Mouse (Mus musculus): Measurements from ENCODE around the gene Gm49337.
"Not testable (repeated sequence)": the region's sequence is repeated elsewhere in the genome, so short reads cannot be mapped to it uniquely, and the experiment has no call there.

The Gm49337 gene

DNA sequence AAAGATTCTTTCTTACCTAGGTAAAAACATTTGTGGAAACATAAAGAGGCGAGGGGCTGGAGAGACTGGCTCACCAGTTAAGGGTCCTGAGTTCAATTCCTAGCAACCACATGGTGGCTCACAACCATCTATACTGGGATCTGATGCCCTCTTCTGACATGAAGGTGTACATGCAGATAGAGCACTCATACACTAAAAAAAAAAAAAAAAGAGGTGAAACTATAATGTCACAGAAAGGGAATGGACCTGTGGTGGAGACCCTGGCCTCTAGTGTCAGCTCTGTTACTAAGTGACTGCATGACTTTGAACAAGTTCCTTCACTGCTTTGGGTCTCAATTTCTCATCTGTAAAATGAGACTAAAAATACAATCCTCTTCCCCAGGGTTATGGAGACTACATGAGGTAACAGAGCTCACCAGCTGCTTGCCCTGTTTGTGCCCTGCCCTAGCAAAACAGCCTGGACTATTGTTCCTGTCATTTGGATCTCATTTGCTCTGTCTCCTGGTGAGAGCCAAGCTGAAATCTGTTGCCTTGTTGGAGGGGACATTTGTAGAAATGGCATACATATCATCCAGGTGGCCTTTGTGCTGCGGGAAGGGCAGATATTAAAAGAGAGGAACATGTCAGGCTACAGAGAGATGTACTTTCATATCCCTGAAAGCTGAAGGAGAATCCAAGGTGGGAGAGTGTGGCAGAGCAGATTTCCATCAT lies 42.9 kb downstream of the Gm49337 start:
- DNase-seq (ENCODE audit: low spot score), result no peak

GRCm38 (mm10) chr4:116217046-116217445 lies 43.9 kb downstream of the Gm49337 start:
- no peak for DNase-seq (ENCODE audit: low spot score)

GRCm38 (mm10) chr4:116217661-116218060 lies 44.5 kb downstream of the Gm49337 start:
- not testable (repeated sequence) for DNase-seq (ENCODE audit: low spot score)

GRCm38 (mm10) chr4:116219056-116219455 lies 45.9 kb downstream of the Gm49337 start:
- DNase-seq (ENCODE audit: low spot score), result no peak

DNA sequence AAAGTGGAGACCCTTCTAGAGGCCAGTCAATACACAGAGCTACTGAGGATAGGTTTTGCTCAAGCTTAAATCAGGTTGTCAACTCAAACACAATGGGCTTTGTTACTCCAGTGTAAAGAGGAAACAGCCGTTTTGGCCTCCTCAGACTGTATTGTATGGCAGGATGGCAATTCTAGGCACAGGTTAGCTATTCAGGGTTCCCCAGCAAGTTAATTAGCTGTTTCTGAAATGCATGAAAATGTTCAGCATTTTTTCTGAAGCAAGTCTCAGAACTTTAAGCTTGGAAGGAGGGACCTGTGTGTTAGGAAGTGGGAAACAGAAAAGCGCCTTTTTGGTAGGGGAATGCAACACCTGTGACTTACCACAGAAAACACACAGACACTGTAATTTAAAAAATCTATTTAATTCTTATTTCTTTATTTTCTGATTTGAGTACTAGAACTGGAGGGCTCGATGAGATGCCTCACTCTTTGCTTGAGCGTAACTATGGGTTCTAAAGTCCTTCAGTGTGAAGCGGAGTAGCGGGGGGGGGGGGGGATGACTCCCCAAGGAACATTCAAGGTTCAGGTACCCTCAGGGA lies 47.0 kb downstream of the Gm49337 start:
- DNase-seq (ENCODE audit: low spot score), result no peak

GRCm38 (mm10) chr4:116220780-116221139 lies 47.6 kb downstream of the Gm49337 start:
- DNase-seq (ENCODE audit: low spot score), result peak; percentile 85

- peak; percentile 98 for DNase-seq (ENCODE audit: low spot score)
These were observed 48.1 kb downstream of the Gm49337 start, which contains the start of gene Pik3r3 for GRCm38 (mm10) chr4:116221140-116221851. Pik3r3 (plus strand) TSS chr4:116221618.

- DNase-seq (ENCODE audit: low spot score), result peak; percentile 42
These were observed 49.0 kb downstream of the Gm49337 start for GRCm38 (mm10) chr4:116221996-116222842.

GRCm38 (mm10) chr4:116222843-116223119 lies 49.6 kb downstream of the Gm49337 start:
- DNase-seq (ENCODE audit: low spot score), result no peak

- no peak for DNase-seq (ENCODE audit: low spot score)
These were observed 70.2 kb downstream of the Gm49337 start for GRCm38 (mm10) chr4:116243377-116243776.

- DNase-seq (ENCODE audit: low spot score), result no peak
These were observed 71.1 kb downstream of the Gm49337 start for GRCm38 (mm10) chr4:116244240-116244639.

DNA sequence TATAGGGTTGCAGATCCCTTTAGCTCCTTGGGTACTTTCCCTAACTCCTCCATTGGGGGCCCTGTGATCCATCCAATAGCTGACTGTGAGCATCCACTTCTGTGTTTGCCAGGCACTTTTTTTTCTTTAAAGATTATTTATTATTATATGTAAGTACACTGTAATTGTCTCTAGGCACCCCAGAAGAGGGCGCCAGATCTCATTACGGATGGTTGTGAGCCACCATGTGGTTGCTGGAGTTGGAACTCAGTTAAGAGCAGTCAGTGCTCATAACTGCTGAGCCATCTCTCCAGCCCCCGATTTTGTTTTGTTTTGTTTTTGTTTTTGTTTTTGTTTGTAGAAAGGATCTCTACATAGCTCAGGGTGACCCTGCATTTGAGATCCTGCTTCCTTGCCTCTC lies 72.7 kb downstream of the Gm49337 start:
- peak; percentile 57 for DNase-seq (ENCODE audit: low spot score)

GRCm38 (mm10) chr4:116249986-116250385 lies 76.8 kb downstream of the Gm49337 start:
- no peak for DNase-seq (ENCODE audit: low spot score)

GRCm38 (mm10) chr4:116268220-116268619 lies 95.0 kb downstream of the Gm49337 start:
- no peak for DNase-seq (ENCODE audit: low spot score)

DNA sequence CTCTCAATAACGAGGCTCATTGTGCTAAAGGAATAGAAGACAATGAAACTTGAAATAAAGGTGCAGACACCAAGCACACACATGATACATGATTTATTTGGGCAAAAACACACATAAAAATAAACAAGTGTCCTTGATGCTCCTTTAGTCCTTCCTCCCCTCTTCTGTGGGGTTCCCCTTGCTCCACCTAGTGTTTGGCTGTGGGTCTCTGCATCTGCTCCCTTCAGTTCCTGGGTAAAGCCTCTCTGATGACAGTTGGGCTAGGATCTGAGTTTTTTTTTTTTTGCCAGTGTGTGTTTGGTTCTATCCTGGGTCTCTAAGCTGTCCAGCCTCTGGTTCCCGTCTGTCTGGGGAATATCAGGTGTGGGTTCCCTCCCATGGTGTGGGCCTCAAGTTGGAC lies 109.0 kb downstream of the Gm49337 start:
- no peak for DNase-seq (ENCODE audit: low spot score)

DNA sequence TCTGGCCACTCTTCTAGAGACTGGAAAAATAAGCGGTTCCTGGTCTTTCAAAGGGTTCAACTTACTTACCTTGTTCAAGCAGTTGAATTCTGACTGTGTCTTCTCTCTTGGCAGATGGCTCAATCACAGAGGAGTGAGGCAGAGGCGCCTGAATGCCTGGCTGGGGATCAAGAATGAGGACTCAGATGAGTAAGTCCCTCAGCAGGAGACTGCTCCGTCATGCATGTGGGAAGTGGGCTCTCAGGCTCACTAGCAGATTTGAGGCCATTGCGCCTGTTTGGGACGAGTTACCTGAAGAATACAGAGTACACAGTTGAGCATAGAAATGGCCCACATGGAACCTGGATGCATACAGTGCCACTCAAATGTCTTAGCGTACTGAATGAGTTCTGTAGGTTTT lies 118.4 kb downstream of the Gm49337 start:
- DNase-seq (ENCODE audit: low spot score), result no peak

- DNase-seq (ENCODE audit: low spot score), result no peak
These were observed 120.1 kb downstream of the Gm49337 start for GRCm38 (mm10) chr4:116293296-116293695.

- DNase-seq (ENCODE audit: low spot score), result no peak
These were observed 127.7 kb downstream of the Gm49337 start for GRCm38 (mm10) chr4:116300878-116301355.

DNA sequence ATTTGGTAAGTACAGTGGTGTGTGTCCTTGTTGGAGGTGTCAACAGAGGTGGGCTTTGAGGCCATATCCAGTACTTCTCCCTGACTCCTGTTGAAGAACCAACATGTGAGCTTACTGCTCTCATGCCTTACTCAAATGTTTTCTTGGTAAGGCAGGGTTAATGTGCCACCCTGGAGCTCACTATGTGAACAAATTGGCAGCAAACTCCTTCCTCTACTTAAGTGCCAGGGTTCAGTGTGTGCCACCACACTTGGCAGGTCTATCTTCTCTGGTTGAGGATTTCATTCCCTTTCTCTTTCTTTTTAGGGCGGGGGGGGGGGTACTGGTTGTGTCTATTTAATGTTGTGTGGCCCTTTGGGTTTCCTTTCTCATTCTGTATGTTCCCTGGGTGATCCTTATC lies 131.4 kb downstream of the Gm49337 start:
- no peak for DNase-seq (ENCODE audit: low spot score)

- DNase-seq (ENCODE audit: low spot score), result no peak
These were observed 144.4 kb downstream of the Gm49337 start for GRCm38 (mm10) chr4:116317575-116317974.

DNA sequence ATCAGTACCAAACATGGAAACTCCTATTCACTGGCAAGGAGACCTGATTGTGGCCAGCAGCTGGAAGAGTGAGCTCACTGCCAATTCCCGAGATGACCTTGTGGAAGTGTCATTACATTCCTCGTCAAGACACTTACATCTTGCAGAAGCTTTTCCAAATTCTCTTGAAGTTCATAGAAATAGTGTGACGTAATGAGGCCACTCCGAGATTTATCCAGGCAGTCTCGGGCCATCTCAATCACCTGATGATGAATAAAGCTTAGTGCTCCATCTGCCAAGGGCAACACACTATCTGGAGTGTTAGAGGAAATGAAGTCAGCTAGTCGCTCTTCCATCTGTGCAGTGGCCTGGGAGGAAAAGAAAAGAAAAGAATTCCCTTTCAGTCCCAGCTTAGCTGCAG lies 148.9 kb downstream of the Gm49337 start:
- no peak for DNase-seq (ENCODE audit: low spot score)

- no peak for DNase-seq (ENCODE audit: low spot score)
These were observed 156.1 kb downstream of the Gm49337 start for GRCm38 (mm10) chr4:116329256-116329655.

All from testis, postnatal 10 days (tissue).